Mouse (Mus musculus): ENCODE data around the gene Rnf214. TPM values are rescaled to one million over a fixed set of nuclear protein-coding genes. Genes with fewer than 3 reads are reported as not detected.

Gene Rnf214
- polyA plus RNA-seq, 1 experiment from 2014 or later, result 13.3 TPM

- ATAC-seq (ENCODE audit: low read depth), result no peak; the same call in 1 of the 2 replicates
- Histone ChIP-seq H3K4me3 (replicated peaks) (no peak overlapping the region), H3K9me3 (replicated peaks) (no peaks in the 10 kb centered on the region), H3K4me1 (replicated peaks) (peaks cover 26% of the 10 kb centered on the region), H3K36me3 (peaks cover 36% of the 10 kb centered on the region), H3K9ac (no peak overlapping the region), H3K27me3 (peaks cover 20% of the 10 kb centered on the region), H3K27ac (peak overlapping the region; percentile 60; the same call in 1 of the 2 replicates), H3K4me2 (no peak overlapping the region)
- no peak for DNase-seq
- WGBS (ENCODE audit: insufficient replicate concordance), result 60% methylated on average over 11 of the region's 11 CpGs
Measured at GRCm38 (mm10) chr9:45932571-45933415, 26.1 kb upstream of the Rnf214 start.

DNA sequence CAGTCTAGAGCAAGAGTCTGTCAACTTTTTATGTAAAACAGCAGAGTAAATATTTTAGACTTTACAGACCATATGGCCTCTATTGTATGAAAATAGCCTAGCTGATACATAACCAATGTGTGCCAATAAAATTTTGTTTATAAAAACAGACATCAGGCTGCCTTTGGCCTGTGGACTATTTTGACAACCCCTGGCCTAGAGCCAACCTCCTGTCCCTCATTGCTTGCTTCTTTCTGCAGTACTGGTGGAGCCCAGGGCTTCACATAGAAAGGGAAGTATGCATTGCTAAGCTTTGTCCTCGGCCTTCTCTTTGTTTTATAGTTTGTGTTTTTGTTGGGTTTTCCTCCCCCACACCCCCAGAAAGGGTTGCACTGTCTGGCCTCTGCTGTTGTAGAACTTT is 25.2 kb upstream of the Rnf214 start:
- peak overlapping the region; percentile 60; the same call in 1 of the 2 replicates for H3K27ac ChIP-seq
- no peaks in the 10 kb centered on the region for H3K9me3 ChIP-seq (replicated peaks)
- H3K4me1 ChIP-seq (replicated peaks), result peaks cover 23% of the 10 kb centered on the region
- DNase-seq (no peak), ATAC-seq (ENCODE audit: low read depth) (no peak)
- H3K9ac ChIP-seq, result no peak overlapping the region
- H3K4me2 ChIP-seq, result no peak overlapping the region
- H3K4me3 ChIP-seq (replicated peaks), result no peak overlapping the region
- H3K36me3 ChIP-seq, result peaks cover 43% of the 10 kb centered on the region
- peaks cover 20% of the 10 kb centered on the region for H3K27me3 ChIP-seq
- WGBS (ENCODE audit: insufficient replicate concordance), result 39% methylated on average over 1 of the region's 1 CpGs

GRCm38 (mm10) chr9:45929285-45929684 is 22.6 kb upstream of the Rnf214 start:
- H3K27me3 ChIP-seq, result no peaks in the 10 kb centered on the region
- no peak overlapping the region for H3K27ac ChIP-seq
- no peaks in the 10 kb centered on the region for H3K9me3 ChIP-seq (replicated peaks)
- ATAC-seq (ENCODE audit: low read depth) (no peak), DNase-seq (no peak)
- H3K4me3 ChIP-seq (replicated peaks), result no peak overlapping the region
- peaks cover 61% of the 10 kb centered on the region for H3K36me3 ChIP-seq
- no peak overlapping the region for H3K4me2 ChIP-seq
- H3K4me1 ChIP-seq (replicated peaks), result peaks cover 16% of the 10 kb centered on the region; the same call in 1 of the 2 replicates
- H3K9ac ChIP-seq, result no peak overlapping the region
- WGBS (ENCODE audit: insufficient replicate concordance), result 67% methylated on average over 5 of the region's 5 CpGs

GRCm38 (mm10) chr9:45919895-45920294 is 13.2 kb upstream of the Rnf214 start:
- H3K4me2 ChIP-seq, result no peak overlapping the region
- no peaks in the 10 kb centered on the region for H3K9me3 ChIP-seq (replicated peaks)
- no peaks in the 10 kb centered on the region; the same call in 1 of the 2 replicates for H3K4me1 ChIP-seq (replicated peaks)
- H3K4me3 ChIP-seq (replicated peaks), result no peak overlapping the region
- DNase-seq, result no peak
- ATAC-seq (ENCODE audit: low read depth), result no peak
- H3K27me3 ChIP-seq, result no peaks in the 10 kb centered on the region
- WGBS (ENCODE audit: insufficient replicate concordance), result 73% methylated on average over 1 of the region's 1 CpGs
- no peak overlapping the region for H3K27ac ChIP-seq
- H3K36me3 ChIP-seq, result peaks cover 89% of the 10 kb centered on the region
- no peak overlapping the region for H3K9ac ChIP-seq

GRCm38 (mm10) chr9:45917041-45917934 is 10.6 kb upstream of the Rnf214 start:
- no peak for ATAC-seq (ENCODE audit: low read depth)
- Histone ChIP-seq H3K27ac (no peak overlapping the region), H3K4me2 (no peak overlapping the region), H3K9me3 (replicated peaks) (no peaks in the 10 kb centered on the region), H3K4me3 (replicated peaks) (no peak overlapping the region), H3K36me3 (peaks cover 93% of the 10 kb centered on the region), H3K9ac (no peak overlapping the region), H3K4me1 (replicated peaks) (no peaks in the 10 kb centered on the region; the same call in 1 of the 2 replicates), H3K27me3 (no peaks in the 10 kb centered on the region)
- DNase-seq, result no peak
- 72% methylated on average over 5 of the region's 5 CpGs for WGBS (ENCODE audit: insufficient replicate concordance)

- DNase-seq, result no peak
- no peak for ATAC-seq (ENCODE audit: low read depth)
- no peak overlapping the region for H3K4me3 ChIP-seq (replicated peaks)
- no peaks in the 10 kb centered on the region; the same call in 1 of the 2 replicates for H3K4me1 ChIP-seq (replicated peaks)
- 73% methylated on average over 2 of the region's 2 CpGs for WGBS (ENCODE audit: insufficient replicate concordance)
- H3K36me3 ChIP-seq, result peaks cover 95% of the 10 kb centered on the region
- H3K9me3 ChIP-seq (replicated peaks), result no peaks in the 10 kb centered on the region
- no peak overlapping the region for H3K4me2 ChIP-seq
- no peak overlapping the region for H3K27ac ChIP-seq
- no peak overlapping the region for H3K9ac ChIP-seq
- H3K27me3 ChIP-seq, result no peaks in the 10 kb centered on the region
Measured at GRCm38 (mm10) chr9:45915659-45916058, 8.9 kb upstream of the Rnf214 start.

DNA sequence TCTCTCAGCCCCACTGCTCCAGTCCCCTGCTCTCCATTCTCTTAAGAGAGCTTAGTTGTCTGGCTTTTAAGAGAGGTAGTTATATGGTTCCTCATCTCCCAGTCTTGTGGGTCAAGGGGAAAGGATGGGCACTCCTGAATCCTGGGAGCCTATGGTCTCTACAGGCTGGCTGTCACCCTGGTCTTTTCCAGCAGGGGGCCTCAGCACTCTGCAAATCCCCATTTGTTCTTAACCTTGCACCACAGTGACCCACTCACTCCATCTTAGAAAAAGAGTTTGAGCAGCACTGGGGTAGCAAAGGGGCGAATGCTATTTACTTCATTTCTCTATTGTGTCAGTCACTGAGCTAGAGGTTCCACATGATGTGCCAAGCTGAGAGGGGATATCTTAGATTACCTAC is 5.0 kb upstream of the Rnf214 start:
- Histone ChIP-seq H3K4me2 (no peak overlapping the region), H3K36me3 (peaks cover 76% of the 10 kb centered on the region), H3K27me3 (no peaks in the 10 kb centered on the region), H3K4me1 (replicated peaks) (peaks cover 10% of the 10 kb centered on the region), H3K4me3 (replicated peaks) (no peak overlapping the region), H3K9me3 (replicated peaks) (no peaks in the 10 kb centered on the region), H3K9ac (no peak overlapping the region), H3K27ac (no peak overlapping the region)
- 53% methylated on average over 1 of the region's 1 CpGs for WGBS (ENCODE audit: insufficient replicate concordance)
- ATAC-seq (ENCODE audit: low read depth) (no peak), DNase-seq (peak; percentile 26)

DNA sequence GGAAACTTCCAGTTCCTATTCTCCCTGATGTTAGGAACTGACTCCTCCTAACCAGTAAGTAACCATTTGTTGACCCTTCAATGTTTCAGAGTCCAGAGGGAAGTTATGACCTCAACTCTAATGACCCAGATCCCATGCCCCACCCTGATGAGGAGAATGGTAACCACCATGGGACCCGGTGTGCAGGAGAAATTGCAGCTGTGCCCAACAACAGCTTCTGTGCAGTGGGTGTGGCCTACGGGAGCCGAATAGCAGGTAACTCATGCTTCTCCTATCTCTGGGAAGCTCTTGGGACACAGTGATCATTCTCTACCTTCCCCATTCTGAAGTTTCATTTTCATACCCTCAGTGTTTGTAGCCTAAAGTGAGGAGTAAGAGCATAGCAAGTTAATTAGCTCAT is 4.3 kb upstream of the Rnf214 start:
- H3K4me2 ChIP-seq, result no peak overlapping the region
- H3K9me3 ChIP-seq (replicated peaks), result no peaks in the 10 kb centered on the region
- H3K9ac ChIP-seq, result no peak overlapping the region
- H3K36me3 ChIP-seq, result peaks cover 69% of the 10 kb centered on the region
- H3K27me3 ChIP-seq, result no peaks in the 10 kb centered on the region
- no peak for ATAC-seq (ENCODE audit: low read depth)
- no peak for DNase-seq
- peaks cover 10% of the 10 kb centered on the region for H3K4me1 ChIP-seq (replicated peaks)
- H3K27ac ChIP-seq, result no peak overlapping the region
- 69% methylated on average over 3 of the region's 3 CpGs for WGBS (ENCODE audit: insufficient replicate concordance)
- H3K4me3 ChIP-seq (replicated peaks), result no peak overlapping the region

DNA sequence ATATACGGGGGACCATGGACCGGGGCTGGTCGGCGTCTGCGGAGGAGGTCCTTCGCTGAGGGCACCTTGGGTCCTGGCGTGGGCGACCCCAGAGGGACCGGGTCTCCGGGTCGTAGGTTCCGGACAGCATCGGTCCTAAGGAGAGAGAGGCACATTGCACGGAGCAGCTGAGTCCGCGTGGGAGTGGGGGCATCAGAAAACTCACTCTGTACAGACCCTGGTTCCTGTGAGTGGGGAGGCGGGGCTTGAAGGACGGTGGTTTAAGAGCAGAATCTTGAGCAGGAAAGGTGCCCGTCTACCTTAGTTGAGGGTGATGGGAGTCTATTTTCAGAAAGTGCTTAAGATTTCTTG is 342 bp upstream of the Rnf214 start:
- Histone ChIP-seq H3K27me3 (no peaks in the 10 kb centered on the region), H3K9me3 (replicated peaks) (no peaks in the 10 kb centered on the region), H3K9ac (peak overlapping the region; percentile 96), H3K4me3 (replicated peaks) (peak overlapping the region; percentile 96), H3K27ac (peak overlapping the region; percentile 97), H3K36me3 (peaks cover 40% of the 10 kb centered on the region), H3K4me2 (peak overlapping the region; percentile 92), H3K4me1 (replicated peaks) (peaks cover 23% of the 10 kb centered on the region)
- under 1% methylated on average over 19 of the region's 19 CpGs for WGBS (ENCODE audit: insufficient replicate concordance)
- ATAC-seq (ENCODE audit: low read depth) (peak; percentile 45), DNase-seq (no peak)

DNA sequence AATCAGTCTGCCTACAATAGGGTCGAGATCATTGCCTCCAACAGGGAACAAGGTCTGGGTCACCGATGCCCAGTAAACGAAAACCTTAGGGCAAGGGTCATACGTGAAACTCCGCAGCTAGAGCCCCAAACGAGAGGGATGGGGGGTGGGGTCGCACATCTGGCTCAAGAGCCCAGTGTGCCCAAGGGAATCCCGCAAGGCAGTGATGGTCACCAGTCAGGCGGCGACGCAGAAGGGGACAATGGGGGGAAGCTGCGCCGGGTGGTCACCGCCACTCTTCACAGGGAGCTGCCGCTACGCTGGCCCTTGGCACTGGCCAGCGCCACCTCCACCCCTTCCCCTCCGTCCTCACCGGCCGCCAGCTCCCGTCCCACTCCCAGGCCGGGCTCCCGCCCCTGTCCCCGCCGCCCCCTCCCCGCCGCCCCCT is 887 bp downstream of the Rnf214 start:
- DNase-seq, result peak; percentile 8
- peaks cover 23% of the 10 kb centered on the region for H3K4me1 ChIP-seq (replicated peaks)
- H3K4me2 ChIP-seq, result peak overlapping the region; percentile 92
- peak overlapping the region; percentile 96 for H3K9ac ChIP-seq
- peak overlapping the region; percentile 97 for H3K27ac ChIP-seq
- H3K27me3 ChIP-seq, result no peaks in the 10 kb centered on the region
- peaks cover 32% of the 10 kb centered on the region for H3K36me3 ChIP-seq
- WGBS (ENCODE audit: insufficient replicate concordance), result under 1% methylated on average over 12 of the region's 27 CpGs
- H3K4me3 ChIP-seq (replicated peaks), result peak overlapping the region; percentile 96
- no peaks in the 10 kb centered on the region for H3K9me3 ChIP-seq (replicated peaks)
- ATAC-seq (ENCODE audit: low read depth), result peak; percentile 29

DNA sequence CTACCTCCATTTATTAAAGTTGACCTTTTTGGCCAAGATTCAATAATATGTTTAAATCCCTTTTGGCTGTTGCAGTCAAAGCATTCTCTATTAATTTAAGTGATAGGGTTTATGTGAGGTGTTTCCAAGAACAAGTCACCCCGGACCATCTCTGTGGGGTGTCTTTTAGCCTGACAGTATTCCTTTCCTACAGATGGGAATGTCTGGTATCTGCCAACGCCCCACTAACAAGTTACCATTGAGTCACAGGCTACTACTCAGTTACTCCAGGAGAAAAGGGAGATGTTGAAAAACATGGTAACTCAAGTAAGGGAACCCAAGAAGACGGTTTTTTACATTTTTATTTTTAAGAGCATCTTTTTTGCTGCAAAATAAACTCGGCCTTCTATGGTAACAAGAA is 1.5 kb downstream of the Rnf214 start:
- Histone ChIP-seq H3K27me3 (no peaks in the 10 kb centered on the region), H3K27ac (peak overlapping the region; percentile 97), H3K9me3 (replicated peaks) (no peaks in the 10 kb centered on the region), H3K4me2 (peak overlapping the region; percentile 92), H3K9ac (peak overlapping the region; percentile 96), H3K4me1 (replicated peaks) (peaks cover 23% of the 10 kb centered on the region), H3K4me3 (replicated peaks) (peak overlapping the region; percentile 96), H3K36me3 (peaks cover 25% of the 10 kb centered on the region)
- ATAC-seq (ENCODE audit: low read depth), result no peak
- WGBS (ENCODE audit: insufficient replicate concordance), result 67% methylated on average over 4 of the region's 4 CpGs
- DNase-seq, result no peak

Data from liver, embryonic 13.5 days (tissue).